Mouse (Mus musculus) testis, adult 2 months (tissue): Measurements from ENCODE around the gene Ppm1h. TPM values are rescaled to one million over a fixed set of nuclear protein-coding genes. Genes with fewer than 3 reads are reported as not detected.

Source experiments
- H3K27ac ChIP-seq: fragments of 200-500 bp; 2 replicates; pipeline ENCODE4 v1.5.1; 2012; ENCODE audit warnings: low read depth, low read length; ENCODE audit not compliant: control insufficient read depth, insufficient read depth
- H3K27me3 ChIP-seq: fragments of 200-500 bp; 2 replicates; pipeline ENCODE4 v1.6.1; 2012; ENCODE audit warnings: mild to moderate bottlenecking, low read length, moderate library complexity; ENCODE audit not compliant: control insufficient read depth, insufficient read depth
- H3K36me3 ChIP-seq: fragments of 200-500 bp; 2 replicates; pipeline ENCODE4 v1.6.1; 2012; ENCODE audit warnings: mild to moderate bottlenecking, low read length; ENCODE audit not compliant: control insufficient read depth, insufficient read depth
- H3K4me1 ChIP-seq: fragments of 200-500 bp; 2 replicates; pipeline ENCODE4 v1.6.1; 2012; ENCODE audit warnings: low read length; ENCODE audit not compliant: control insufficient read depth, insufficient read depth
- H3K4me3 ChIP-seq: fragments of 200-500 bp; 2 replicates; pipeline ENCODE4 v1.5.1; 2012; ENCODE audit warnings: low read depth, mild to moderate bottlenecking, low read length, moderate library complexity, mixed read lengths; ENCODE audit not compliant: control insufficient read depth
- CTCF ChIP-seq: fragments of 200-500 bp; IDR thresholded peaks from 2 replicates; pipeline ENCODE4 v1.5.1; 2012; ENCODE audit warnings: low read depth, mild to moderate bottlenecking, inconsistent platforms, low read length, moderate library complexity; ENCODE audit not compliant: control insufficient read depth, insufficient read depth, insufficient replicate concordance
- POLR2A ChIP-seq: fragments of 200-500 bp; IDR thresholded peaks from 2 replicates; pipeline ENCODE4 v1.6.1; 2012; ENCODE audit warnings: low read depth, mild to moderate bottlenecking, inconsistent platforms, low read length, moderate library complexity; ENCODE audit not compliant: control insufficient read depth
- polyA plus RNA-seq: library from polyadenylated mRNA; depleted of rRNA; stranded (reverse); fragments of >200 nt; gene quantifications from 2 replicates; pipeline ENCODE4 v1.2.3, GENCODE M21; 2012

The Ppm1h gene
- polyA plus RNA-seq, 1 experiment: 13.5 TPM

DNA sequence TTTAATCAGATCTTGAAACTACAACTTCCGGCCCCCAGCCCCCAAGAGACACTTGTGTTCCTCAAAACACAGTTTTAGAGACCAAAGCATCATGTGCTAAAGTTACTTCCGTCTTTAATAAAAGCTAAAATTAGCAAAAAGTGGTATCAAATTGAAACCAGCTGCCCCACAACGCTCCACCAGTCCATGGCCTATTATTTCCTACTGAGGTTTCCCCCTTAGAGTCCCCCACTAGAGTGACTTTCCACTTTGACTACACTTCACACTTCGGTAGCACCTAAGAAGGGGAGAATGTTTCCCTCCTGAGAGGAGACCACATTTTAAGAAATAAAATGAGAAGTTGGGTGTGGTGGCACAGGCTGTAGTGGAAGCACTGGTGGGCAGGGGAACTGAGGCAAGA, 58.3 kb downstream of the Ppm1h start:
- no peak overlapping the region for H3K27ac ChIP-seq
- no peak overlapping the region for H3K4me3 ChIP-seq
- no peaks in the 10 kb centered on the region for H3K4me1 ChIP-seq
- no peaks in the 10 kb centered on the region for H3K36me3 ChIP-seq
- no peaks in the 10 kb centered on the region for H3K27me3 ChIP-seq
- TF ChIP-seq POLR2A (no peak), CTCF (no peak)

GRCm38 (mm10) chr10:122738526-122738925, 60.0 kb downstream of the Ppm1h start:
- Histone ChIP-seq H3K36me3 (no peaks in the 10 kb centered on the region), H3K4me3 (no peak overlapping the region), H3K27me3 (no peaks in the 10 kb centered on the region), H3K27ac (no peak overlapping the region), H3K4me1 (no peaks in the 10 kb centered on the region)
- TF ChIP-seq CTCF: no peak
- no peak for TF ChIP-seq POLR2A

DNA sequence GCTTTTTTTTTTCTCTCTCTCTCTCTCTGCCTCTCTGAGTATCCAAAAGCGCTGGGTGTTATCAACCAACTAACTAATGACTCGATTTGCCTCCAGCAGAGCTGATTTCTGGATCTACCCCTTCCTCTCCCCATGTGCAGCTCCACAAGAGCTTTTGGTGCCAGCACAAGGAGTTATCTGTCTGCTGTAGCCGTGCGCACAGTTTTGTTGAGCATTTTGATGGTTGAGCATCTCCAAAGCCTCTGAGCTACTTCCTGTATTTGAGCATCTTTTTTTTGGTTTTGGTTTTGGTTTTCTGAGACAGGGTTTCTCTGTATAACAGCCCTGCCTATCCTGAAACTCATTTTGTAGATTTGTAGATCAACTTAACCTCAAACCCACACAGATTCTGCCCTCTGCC, 60.5 kb downstream of the Ppm1h start:
- H3K36me3 ChIP-seq: no peaks in the 10 kb centered on the region
- H3K27ac ChIP-seq: no peak overlapping the region
- H3K4me1 ChIP-seq: no peaks in the 10 kb centered on the region
- no peaks in the 10 kb centered on the region for H3K27me3 ChIP-seq
- no peak overlapping the region for H3K4me3 ChIP-seq
- no peak for TF ChIP-seq CTCF
- TF ChIP-seq POLR2A: no peak

DNA sequence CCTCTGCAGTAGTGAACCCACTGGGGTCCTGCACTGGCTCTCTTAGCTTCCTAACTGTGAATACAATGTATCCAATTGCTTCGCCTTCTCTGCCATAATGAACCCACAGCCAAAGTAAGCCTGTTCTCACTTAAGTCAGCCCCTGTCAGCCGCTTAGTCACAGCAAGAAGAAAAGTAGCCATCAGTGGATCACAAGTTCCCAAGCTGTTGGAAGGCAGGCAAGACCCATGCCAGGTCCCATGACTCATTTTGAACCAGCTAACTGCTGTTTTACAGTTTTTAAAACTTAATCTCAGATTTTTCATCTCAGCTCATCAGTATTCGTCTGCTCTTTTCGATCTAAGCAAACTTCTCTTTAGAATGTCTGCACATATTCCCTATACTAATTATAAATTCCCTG, 61.6 kb downstream of the Ppm1h start:
- no peak overlapping the region for H3K4me3 ChIP-seq
- no peak overlapping the region for H3K27ac ChIP-seq
- TF ChIP-seq CTCF (no peak), POLR2A (no peak)

GRCm38 (mm10) chr10:122741191-122741590, 62.6 kb downstream of the Ppm1h start:
- no peak overlapping the region for H3K4me3 ChIP-seq
- H3K4me1 ChIP-seq: no peaks in the 10 kb centered on the region
- no peaks in the 10 kb centered on the region for H3K27me3 ChIP-seq
- no peak overlapping the region for H3K27ac ChIP-seq
- TF ChIP-seq CTCF (no peak), POLR2A (no peak)
- no peaks in the 10 kb centered on the region for H3K36me3 ChIP-seq

More for the DNA sequence above, 61.6 kb downstream of the Ppm1h start:
- no peaks in the 10 kb centered on the region for H3K27me3 ChIP-seq
- H3K36me3 ChIP-seq: no peaks in the 10 kb centered on the region
- no peaks in the 10 kb centered on the region for H3K4me1 ChIP-seq

- no peaks in the 10 kb centered on the region for H3K27me3 ChIP-seq
- H3K36me3 ChIP-seq: no peaks in the 10 kb centered on the region
- H3K4me3 ChIP-seq: no peak overlapping the region
- no peak overlapping the region for H3K27ac ChIP-seq
- H3K4me1 ChIP-seq: no peaks in the 10 kb centered on the region
- TF ChIP-seq CTCF (no peak), POLR2A (no peak)
Measured at GRCm38 (mm10) chr10:122742136-122742535, 63.6 kb downstream of the Ppm1h start.

- Histone ChIP-seq H3K4me1 (no peaks in the 10 kb centered on the region), H3K4me3 (no peak overlapping the region), H3K27me3 (no peaks in the 10 kb centered on the region), H3K27ac (no peak overlapping the region), H3K36me3 (no peaks in the 10 kb centered on the region)
- no peak for TF ChIP-seq POLR2A
- TF ChIP-seq CTCF: no peak
Measured at GRCm38 (mm10) chr10:122743361-122743760, 64.8 kb downstream of the Ppm1h start.

DNA sequence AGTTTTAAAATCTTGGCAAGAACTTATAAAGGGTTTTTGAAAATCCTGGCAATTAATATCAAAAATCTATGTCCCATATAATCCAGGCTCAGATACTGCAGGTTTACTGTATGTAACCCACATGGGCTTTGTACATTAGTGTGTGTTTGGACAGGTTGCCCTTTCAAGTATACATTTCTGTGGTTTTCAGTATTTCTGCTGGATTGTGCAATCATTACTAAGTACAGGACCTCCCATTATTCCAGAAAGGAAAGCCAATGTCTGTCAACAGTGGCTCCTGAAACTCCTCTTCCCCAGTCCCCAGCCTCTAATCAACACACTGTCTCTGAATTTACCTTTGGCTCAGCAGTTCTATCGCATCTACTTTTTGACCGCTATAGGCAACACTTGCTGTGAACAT, 66.4 kb downstream of the Ppm1h start:
- Histone ChIP-seq H3K27me3 (no peaks in the 10 kb centered on the region), H3K27ac (no peak overlapping the region), H3K4me3 (no peak overlapping the region), H3K4me1 (no peaks in the 10 kb centered on the region), H3K36me3 (no peaks in the 10 kb centered on the region)
- TF ChIP-seq CTCF (no peak), POLR2A (no peak)
